Mouse (Mus musculus) liver, embryonic 14.5 days (tissue): ENCODE measurements around the gene Zc3h18.

ENCODE experiments used
- CTCF ChIP-seq: IDR thresholded peaks from 2 replicates; pipeline ENCODE4 v1.5.1; 2016; ENCODE audit warnings: antibody characterized with exemption, low read depth, control low read depth
- EP300 ChIP-seq: IDR thresholded peaks from 2 replicates; pipeline ENCODE4 v1.6.1; 2016; ENCODE audit warnings: antibody characterized with exemption, low read depth

DNA sequence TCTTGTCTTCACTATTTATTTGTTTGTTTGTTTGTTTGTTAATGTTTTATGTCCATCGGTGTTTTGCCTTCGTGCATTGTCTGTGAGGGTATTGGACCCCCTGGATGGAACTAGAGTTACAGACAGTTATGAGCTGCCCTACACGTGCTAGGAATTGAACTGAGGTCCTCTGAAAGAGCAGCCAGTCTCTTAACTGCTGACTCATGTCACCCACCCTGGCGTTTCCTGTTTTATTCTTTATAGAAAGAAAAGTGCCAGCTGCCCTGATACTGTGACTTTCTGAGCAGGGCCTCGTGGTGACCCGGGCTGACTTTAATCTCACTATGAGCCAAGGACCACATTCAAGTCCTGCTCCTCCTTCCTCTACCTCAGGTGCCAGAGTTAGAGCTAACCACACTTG, 39.1 kb downstream of the Zc3h18 start:
- no peak for TF ChIP-seq CTCF
- TF ChIP-seq EP300, result no peak
